Mouse (Mus musculus) MEL (cell line): Measurements from ENCODE around the gene Fa2h. TPM values are rescaled to one million over a fixed set of nuclear protein-coding genes. Genes with fewer than 3 reads are reported as not detected.
"Not testable (repeated sequence)": the region's sequence is repeated elsewhere in the genome, so short reads cannot be mapped to it uniquely, and the experiment has no call there.

Source experiments
- DNase-seq: peaks from one replicate; pipeline ENCODE4 v3.0.0; 2011; ENCODE audit warnings: low read depth, low spot score
- H3K27ac ChIP-seq: 2 replicates; pipeline ENCODE4 v1.5.1; 2012; ENCODE audit warnings: low read depth, mild to moderate bottlenecking, control low read depth, low read length, moderate library complexity; ENCODE audit not compliant: control insufficient read depth
- H3K27me3 ChIP-seq, 2 experiments: fragments of 150-350 bp in 1 of 2; sonication (generic) in 1 of 2; 2 replicates each; pipeline ENCODE4 v1.6.1; 2012; ENCODE audit warnings: low read length in 2 of 2, mild to moderate bottlenecking in 2 of 2, improper control_type of control experiment in 1 of 2, moderate library complexity in 1 of 2; ENCODE audit not compliant: insufficient read depth in 2 of 2, control insufficient read depth in 1 of 2
- H3K36me3 ChIP-seq, 2 experiments: 2 replicates each; pipeline ENCODE4 v1.6.1; 2012 to 2014; ENCODE audit warnings: low read length in 2 of 2, improper control_type of control experiment in 1 of 2, inconsistent platforms in 1 of 2, mild to moderate bottlenecking in 1 of 2; ENCODE audit not compliant: insufficient read depth in 2 of 2, control insufficient read depth in 1 of 2
- H3K4me1 ChIP-seq, 2 experiments: fragments of 150-350 bp in 1 of 2; sonication (generic) in 1 of 2; 2 replicates each; pipeline ENCODE4 v1.6.1; 2012; ENCODE audit warnings: low read length in 2 of 2, improper control_type of control experiment in 1 of 2, mild to moderate bottlenecking in 1 of 2; ENCODE audit not compliant: insufficient read depth in 2 of 2, control insufficient read depth in 1 of 2
- H3K4me3 ChIP-seq, 2 experiments: fragments of 150-350 bp in 1 of 2; sonication (generic) in 1 of 2; 2 replicates each; pipeline ENCODE4 v1.5.1; 2012; ENCODE audit warnings: low read depth in 2 of 2, low read length in 2 of 2, mild to moderate bottlenecking in 2 of 2, moderate library complexity in 2 of 2, control low read depth in 1 of 2, improper control_type of control experiment in 1 of 2; ENCODE audit not compliant: control insufficient read depth in 1 of 2, insufficient read depth in 1 of 2
- H3K79me2 ChIP-seq: 2 replicates; pipeline ENCODE4 v1.6.1; 2012; ENCODE audit warnings: mild to moderate bottlenecking, low read length, moderate library complexity; ENCODE audit not compliant: control insufficient read depth, poor library complexity, insufficient read depth
- H3K9ac ChIP-seq: 2 replicates; pipeline ENCODE4 v1.6.1; 2012; ENCODE audit warnings: low read depth, mild to moderate bottlenecking, control low read depth, low read length, moderate library complexity; ENCODE audit not compliant: control insufficient read depth, poor library complexity, severe bottlenecking
- H3K9me3 ChIP-seq: fragments of 150-350 bp; sonication (generic); replicated peaks from 2 replicates; pipeline ENCODE4 v1.6.1; 2012; ENCODE audit warnings: mild to moderate bottlenecking, low read length, improper control_type of control experiment, moderate library complexity; ENCODE audit not compliant: insufficient read depth
- CHD1 ChIP-seq: IDR thresholded peaks from 2 replicates; pipeline ENCODE4 v1.6.1; 2012; ENCODE audit warnings: low read depth, mild to moderate bottlenecking, inconsistent platforms, low read length, improper control_type of control experiment
- CHD2 ChIP-seq: IDR thresholded peaks from 2 replicates; pipeline ENCODE4 v1.6.1; 2011; ENCODE audit warnings: low read length, improper control_type of control experiment
- E2F4 ChIP-seq: IDR thresholded peaks from 2 replicates; pipeline ENCODE4 v1.6.1; 2011; ENCODE audit warnings: low read depth, low read length, improper control_type of control experiment, borderline replicate concordance
- ELF1 ChIP-seq: IDR thresholded peaks from 2 replicates; pipeline ENCODE4 v1.6.1; 2014; ENCODE audit warnings: low read depth, mild to moderate bottlenecking, inconsistent platforms, low read length, improper control_type of control experiment, moderate library complexity
- HCFC1 ChIP-seq: IDR thresholded peaks from 2 replicates; pipeline ENCODE4 v1.6.1; 2012; ENCODE audit warnings: low read depth, mild to moderate bottlenecking, inconsistent platforms, low read length, improper control_type of control experiment, moderate library complexity
- MAZ ChIP-seq: IDR thresholded peaks from 2 replicates; pipeline ENCODE4 v1.6.1; 2012; ENCODE audit warnings: low read depth, mild to moderate bottlenecking, inconsistent platforms, low read length, improper control_type of control experiment
- MEF2A ChIP-seq: IDR thresholded peaks from 2 replicates; pipeline ENCODE4 v1.6.1; 2014; ENCODE audit warnings: low read depth, mild to moderate bottlenecking, inconsistent platforms, low read length, improper control_type of control experiment; ENCODE audit not compliant: poor library complexity, insufficient replicate concordance, severe bottlenecking; ENCODE audit errors: extremely low read depth
- MXI1 ChIP-seq: IDR thresholded peaks from 2 replicates; pipeline ENCODE4 v1.6.1; 2011; ENCODE audit warnings: mild to moderate bottlenecking, low read depth, low read length, improper control_type of control experiment
- MYB ChIP-seq: IDR thresholded peaks from 2 replicates; pipeline ENCODE4 v1.6.1; 2011; ENCODE audit warnings: mild to moderate bottlenecking, low read depth, low read length, improper control_type of control experiment
- NELFE ChIP-seq: IDR thresholded peaks from 2 replicates; pipeline ENCODE4 v1.6.1; 2011; ENCODE audit warnings: low read depth, low read length, improper control_type of control experiment
- POLR2A ChIP-seq, 2 experiments: IDR thresholded peaks; 2 replicates each; pipeline ENCODE4 v1.6.1; 2011 to 2012; ENCODE audit warnings: low read length in 2 of 2, mild to moderate bottlenecking in 2 of 2, control low read depth in 1 of 2, improper control_type of control experiment in 1 of 2, low read depth in 1 of 2, moderate library complexity in 1 of 2; ENCODE audit not compliant: control insufficient read depth in 1 of 2, insufficient read depth in 1 of 2, poor library complexity in 1 of 2
- POLR2AphosphoS2 ChIP-seq: IDR thresholded peaks from 2 replicates; pipeline ENCODE4 v1.6.1; 2011; ENCODE audit warnings: low read length, improper control_type of control experiment
- RCOR1 ChIP-seq: IDR thresholded peaks from 2 replicates; pipeline ENCODE4 v1.6.1; 2012; ENCODE audit warnings: low read depth, mild to moderate bottlenecking, inconsistent platforms, low read length, improper control_type of control experiment
- TAL1 ChIP-seq: IDR thresholded peaks from 2 replicates; pipeline ENCODE4 v1.6.1; 2012; ENCODE audit warnings: mild to moderate bottlenecking, inconsistent platforms, low read length, moderate library complexity, mixed read lengths
- TBP ChIP-seq: IDR thresholded peaks from 2 replicates; pipeline ENCODE4 v1.8.0; 2011; ENCODE audit warnings: low read depth, low read length, improper control_type of control experiment
- TCF12 ChIP-seq: IDR thresholded peaks from 2 replicates; pipeline ENCODE4 v1.6.1; 2014; ENCODE audit warnings: low read depth, mild to moderate bottlenecking, inconsistent platforms, low read length, improper control_type of control experiment, moderate library complexity
- UBTF ChIP-seq: IDR thresholded peaks from 2 replicates; pipeline ENCODE4 v1.6.1; 2012; ENCODE audit warnings: low read depth, mild to moderate bottlenecking, inconsistent platforms, low read length, improper control_type of control experiment, moderate library complexity, borderline replicate concordance; ENCODE audit not compliant: insufficient read depth
- USF1 ChIP-seq: IDR thresholded peaks from 2 replicates; pipeline ENCODE4 v1.6.1; 2014; ENCODE audit warnings: low read depth, mild to moderate bottlenecking, inconsistent platforms, low read length, improper control_type of control experiment, moderate library complexity
- USF2 ChIP-seq, 2 experiments: IDR thresholded peaks; 2 replicates each; pipeline ENCODE4 v1.6.1; 2011 to 2012; ENCODE audit warnings: improper control_type of control experiment in 2 of 2, low read length in 2 of 2, borderline replicate concordance in 1 of 2, inconsistent platforms in 1 of 2, low read depth in 1 of 2, mild to moderate bottlenecking in 1 of 2; ENCODE audit not compliant: insufficient read depth in 1 of 2
- ZMIZ1 ChIP-seq: IDR thresholded peaks from 2 replicates; pipeline ENCODE4 v1.6.1; 2012; ENCODE audit warnings: low read depth, mild to moderate bottlenecking, inconsistent platforms, low read length, improper control_type of control experiment, moderate library complexity
- ZNF384 ChIP-seq: IDR thresholded peaks from 2 replicates; pipeline ENCODE4 v1.6.1; 2012; ENCODE audit warnings: low read depth, mild to moderate bottlenecking, inconsistent platforms, low read length, improper control_type of control experiment
- polyA plus RNA-seq, 2 experiments: library from polyadenylated mRNA; stranded (reverse) in 1 of 2; unstranded in 1 of 2; fragments of >175 nt in 1 of 2; fragments of >200 nt in 1 of 2; gene quantifications; 2 replicates each; pipeline versions ENCODE4 v1.2.1 to v1.2.4; 2012; ENCODE audit warnings: low replicate concordance in 2 of 2, low read depth in 1 of 2; ENCODE audit not compliant: insufficient read length in 2 of 2, insufficient read depth in 1 of 2, missing spikeins in 1 of 2
- total RNA-seq: library from RNA; depleted of rRNA; stranded (reverse); fragments of 300-350 nt; gene quantifications from 2 replicates; pipeline ENCODE4 v1.2.3, GENCODE M21; 2012

The Fa2h gene
- total and polyA plus RNA-seq, 3 experiments = not detected

DNA sequence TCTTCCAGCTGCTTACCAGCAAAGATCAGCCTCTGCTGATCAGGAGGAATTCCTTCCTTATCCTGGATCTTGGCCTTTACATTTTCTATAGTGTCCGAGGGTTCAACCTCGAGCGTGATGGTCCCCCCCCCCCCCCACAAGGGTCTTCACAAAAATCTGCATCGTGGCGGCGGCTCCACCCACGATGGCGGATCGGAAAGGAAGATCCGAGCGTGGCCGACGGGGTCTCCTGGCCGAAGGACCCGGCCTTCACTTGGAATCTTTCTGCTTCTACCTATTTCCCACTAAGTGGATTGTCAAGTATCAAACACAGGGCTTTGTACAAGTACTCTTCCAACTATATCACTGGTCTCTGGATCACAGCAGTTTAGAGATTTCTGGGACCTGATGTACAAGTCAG lies 83.6 kb downstream of the Fa2h start:
- not testable (repeated sequence) for H3K27me3 ChIP-seq, H3K79me2 ChIP-seq, DNase-seq, H3K27ac ChIP-seq, H3K4me3 ChIP-seq, H3K9ac ChIP-seq, H3K9me3 ChIP-seq
- Histone ChIP-seq H3K36me3 (peaks cover 3 to 16% of the 10 kb centered on the region in 2 experiments; a peak in 3 of 4 replicates), H3K4me1 (peaks cover 4 to 11% of the 10 kb centered on the region in 2 experiments; a peak in 2 of 4 replicates)

DNA sequence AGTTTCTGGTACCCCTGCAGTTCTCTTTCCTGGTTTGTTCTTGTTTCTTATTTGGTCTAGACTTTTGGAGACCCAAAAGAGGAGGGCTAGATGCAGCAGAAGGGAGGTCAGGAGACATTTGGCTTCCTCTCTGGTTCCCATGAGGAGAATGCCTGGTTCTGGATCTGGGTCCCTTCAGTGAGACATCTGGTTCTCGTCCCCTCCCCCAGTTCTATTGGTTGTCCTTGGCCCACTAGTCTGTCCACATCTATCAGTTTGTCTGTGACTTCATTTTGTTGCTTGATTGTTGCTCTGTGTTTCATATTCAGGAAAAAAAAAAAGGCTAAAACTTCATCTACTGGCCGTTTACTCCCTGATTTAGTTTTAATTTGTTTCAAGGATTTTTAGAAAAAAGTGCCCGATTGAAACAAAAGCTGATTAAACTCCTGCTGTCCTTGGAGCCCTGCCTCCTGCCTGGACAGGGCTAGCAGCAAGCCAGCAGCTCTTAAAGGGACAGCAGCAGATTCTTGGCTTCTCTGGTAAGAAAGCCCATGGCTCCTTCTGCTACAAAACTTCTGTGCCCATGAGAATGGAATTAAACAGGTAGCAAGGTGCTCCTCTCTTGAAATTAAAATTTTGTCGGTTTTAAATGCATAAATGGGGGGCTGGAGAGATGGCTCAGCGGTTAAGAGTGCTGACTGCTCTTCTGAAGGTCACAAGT lies 88.4 kb downstream of the Fa2h start:
- TF ChIP-seq NELFE (no peak), ELF1 (no peak), TAL1 (no peak), TBP (0 out of 2 replicates have a peak, but pooled peaks have one; percentile 22), E2F4 (no peak)
- H3K9me3 ChIP-seq = no peaks in the 10 kb centered on the region

DNA sequence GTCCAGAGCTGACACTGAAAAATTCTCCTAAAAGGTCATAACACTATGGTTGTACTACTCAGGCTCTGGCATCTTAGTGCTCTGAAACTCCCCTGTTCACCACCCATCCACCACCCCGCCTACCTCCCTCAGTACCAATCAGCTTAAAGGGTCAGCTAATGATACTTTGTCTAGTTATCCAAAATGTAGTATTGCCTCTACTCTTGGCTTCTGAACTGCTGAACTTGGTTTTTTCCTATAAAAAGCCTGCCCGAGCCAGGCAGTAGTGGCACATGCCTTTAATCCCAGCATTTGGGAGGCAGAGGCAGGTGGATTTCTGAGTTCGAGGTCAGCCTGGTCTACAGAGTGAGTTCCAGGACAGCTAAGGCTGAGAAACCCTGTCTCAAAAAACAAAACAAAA lies 89.3 kb downstream of the Fa2h start:
- H3K27ac ChIP-seq = no peak overlapping the region
- H3K9me3 ChIP-seq = no peaks in the 10 kb centered on the region
- H3K79me2 ChIP-seq = peaks cover 6% of the 10 kb centered on the region
- peaks cover 0 to 3% of the 10 kb centered on the region in 2 experiments; a peak in 1 of 4 replicates for H3K4me1 ChIP-seq
- no peak overlapping the region for H3K4me3 ChIP-seq
- peaks cover 0 to 3% of the 10 kb centered on the region in 2 experiments; a peak in 1 of 4 replicates for H3K36me3 ChIP-seq
- TF ChIP-seq MEF2A = no peak
- TF ChIP-seq TCF12 = no peak
- TF ChIP-seq TAL1 = no peak
- TF ChIP-seq MYB = no peak
- no peak for TF ChIP-seq USF2 (IDR thresholded peaks at IDR 0.05; ENCODE audit: borderline replicate concordance in 1 of 2, insufficient read depth in 1 of 2, low read depth in 1 of 2, low read length in 2 of 2)
- TF ChIP-seq USF1 = no peak
- TF ChIP-seq CHD1 = no peak
- TF ChIP-seq POLR2A (IDR thresholded peaks at IDR 0.05; ENCODE audit: control insufficient read depth in 1 of 2, insufficient read depth in 1 of 2, low read depth in 1 of 2, low read length in 2 of 2, poor library complexity in 1 of 2) = no peak
- no peak for TF ChIP-seq ZNF384
- TF ChIP-seq HCFC1 = no peak
- no peak for TF ChIP-seq POLR2AphosphoS2
- TF ChIP-seq MXI1 = no peak
- TF ChIP-seq RCOR1 = no peak
- TF ChIP-seq TBP = no peak
- no peak for TF ChIP-seq CHD2
- TF ChIP-seq ZMIZ1 = no peak
- TF ChIP-seq UBTF = no peak
- no peak for TF ChIP-seq MAZ
- no peak for DNase-seq
- H3K27me3 ChIP-seq = no peaks in the 10 kb centered on the region
- H3K9ac ChIP-seq = no peak overlapping the region

More for the DNA sequence above, 88.4 kb downstream of the Fa2h start:
- Histone ChIP-seq H3K79me2 (no peaks in the 10 kb centered on the region), H3K4me1 (peaks cover 0 to 3% of the 10 kb centered on the region in 2 experiments; a peak in 1 of 4 replicates), H3K4me3 (no peak overlapping the region), H3K9ac (no peak overlapping the region), H3K27me3 (no peaks in the 10 kb centered on the region), H3K36me3 (peaks cover 0 to 3% of the 10 kb centered on the region in 2 experiments; a peak in 1 of 4 replicates), H3K27ac (no peak overlapping the region)
- no peak for DNase-seq
